Mouse (Mus musculus): ENCODE measurements around the gene Slain2.
A peak's percentile ranks its signal among the peaks of the same experiment; 100 is the strongest.

Gene Slain2

GRCm38 (mm10) chr5:72913648-72914557, at the start of gene Slain2:
TSS of gene Slain2 (plus strand) at chr5:72914304.
- peak; percentile 95 for DNase-seq

- no peak for DNase-seq
These were observed 49.4 kb upstream of the Slain2 start for GRCm38 (mm10) chr5:72864654-72865178.

GRCm38 (mm10) chr5:72866260-72866905, 47.7 kb upstream of the Slain2 start:
- DNase-seq: no peak

- no peak for DNase-seq
These were observed 47.0 kb upstream of the Slain2 start for GRCm38 (mm10) chr5:72867036-72867672.

- DNase-seq: peak; percentile 72
These were observed 45.8 kb upstream of the Slain2 start, which contains the start of gene Tec for GRCm38 (mm10) chr5:72868091-72868875. TSS of gene Tec (minus strand) at chr5:72868483.

GRCm38 (mm10) chr5:72869779-72870608, 44.1 kb upstream of the Slain2 start:
- no peak for DNase-seq

GRCm38 (mm10) chr5:72871114-72871513, 43.0 kb upstream of the Slain2 start:
- DNase-seq: no peak

GRCm38 (mm10) chr5:72879736-72880135, 34.4 kb upstream of the Slain2 start:
- DNase-seq: no peak

GRCm38 (mm10) chr5:72881748-72882411, 32.2 kb upstream of the Slain2 start:
- DNase-seq: no peak

GRCm38 (mm10) chr5:72882412-72882765, 31.7 kb upstream of the Slain2 start:
- no peak for DNase-seq

GRCm38 (mm10) chr5:72883706-72884105, 30.4 kb upstream of the Slain2 start:
- DNase-seq: no peak

GRCm38 (mm10) chr5:72886458-72887222, 27.5 kb upstream of the Slain2 start:
- DNase-seq: no peak

GRCm38 (mm10) chr5:72888260-72888659, 25.8 kb upstream of the Slain2 start:
- DNase-seq: no peak

- no peak for DNase-seq
These were observed 22.6 kb upstream of the Slain2 start for GRCm38 (mm10) chr5:72891534-72891933.

- no peak for DNase-seq
These were observed 20.1 kb upstream of the Slain2 start for GRCm38 (mm10) chr5:72893987-72894386.

- DNase-seq: no peak
These were observed 18.8 kb upstream of the Slain2 start for GRCm38 (mm10) chr5:72895261-72895660.

GRCm38 (mm10) chr5:72896478-72897279, 17.4 kb upstream of the Slain2 start:
- DNase-seq: no peak

GRCm38 (mm10) chr5:72897998-72898397, 16.1 kb upstream of the Slain2 start:
- no peak for DNase-seq

GRCm38 (mm10) chr5:72899255-72899654, 14.8 kb upstream of the Slain2 start:
- no peak for DNase-seq
